Mouse (Mus musculus): ENCODE measurements around the gene Gpbar1.
"Not testable (repeated sequence)": the region's sequence is repeated elsewhere in the genome, so short reads cannot be mapped to it uniquely, and the experiment has no call there.

The Gpbar1 gene

DNA sequence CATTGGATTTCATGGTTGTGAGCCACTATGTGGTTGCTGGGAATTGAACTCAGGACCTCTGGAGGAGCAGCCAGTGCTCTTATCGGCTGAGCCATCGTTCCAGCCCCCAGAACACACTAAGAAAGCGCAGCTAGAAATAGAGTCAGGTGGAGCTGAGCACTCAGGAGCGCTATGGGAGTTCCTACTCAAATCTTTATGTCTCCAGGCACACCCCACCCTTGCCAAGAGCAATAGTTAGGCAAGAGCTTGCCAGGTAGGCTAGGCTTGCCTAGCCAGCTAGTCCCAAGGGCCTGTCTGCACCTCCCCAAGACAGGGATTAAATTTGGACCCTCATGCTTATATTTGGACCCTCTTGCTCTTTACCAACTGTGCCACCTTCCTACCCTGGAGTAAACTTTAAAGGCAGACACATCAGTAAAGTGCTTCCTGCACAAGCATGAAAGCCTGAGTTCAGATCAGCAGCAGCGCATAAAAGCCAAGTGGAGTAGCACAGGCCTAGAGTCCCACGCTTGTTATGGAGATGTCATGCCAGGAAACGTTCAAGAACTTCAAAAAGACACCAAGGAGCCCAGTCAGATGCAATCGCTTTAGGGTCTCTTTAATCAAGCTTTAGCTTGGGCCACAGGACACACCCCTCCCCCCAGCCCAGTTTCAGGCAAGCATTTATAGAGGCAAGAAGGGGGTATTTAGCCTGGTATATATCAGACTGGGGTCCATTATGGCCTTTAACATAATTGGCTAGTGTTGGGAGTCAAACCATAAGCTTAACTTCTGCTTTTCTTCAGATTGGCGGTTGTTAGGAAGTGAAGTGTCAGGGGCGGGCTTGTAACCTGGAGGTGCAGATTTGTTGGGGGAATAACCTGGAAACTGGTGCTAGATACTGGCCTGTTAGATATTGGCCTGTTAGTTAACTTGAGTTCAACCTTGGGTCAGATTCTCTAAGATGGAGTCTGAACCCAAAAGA is 29.9 kb downstream of the Gpbar1 start:
- in situ Hi-C loops (cut with MboI; ENCODE audit: unreplicated experiment in 2 of 2): no loop called here

GRCm38 (mm10) chr1:74309767-74310166 is 31.4 kb downstream of the Gpbar1 start:
- in situ Hi-C loops (cut with MboI; ENCODE audit: unreplicated experiment in 2 of 2): loop anchor here (5.0 kb wide), 4 partner anchors 53 to 102 kb away; partner anchors contain the start of genes Catip (in 2 of the 2) and Ctdsp1 (in 1 of the 2)

- in situ Hi-C loops (cut with MboI; ENCODE audit: unreplicated experiment in 2 of 2): loop anchor here (5.0 kb wide), 4 partner anchors 49 to 106 kb away; partner anchors contain the start of genes Catip (in 2 of the 2) and Ctdsp1 (in 1 of the 2)
Observed at GRCm38 (mm10) chr1:74313049-74313692, 34.8 kb downstream of the Gpbar1 start.

DNA sequence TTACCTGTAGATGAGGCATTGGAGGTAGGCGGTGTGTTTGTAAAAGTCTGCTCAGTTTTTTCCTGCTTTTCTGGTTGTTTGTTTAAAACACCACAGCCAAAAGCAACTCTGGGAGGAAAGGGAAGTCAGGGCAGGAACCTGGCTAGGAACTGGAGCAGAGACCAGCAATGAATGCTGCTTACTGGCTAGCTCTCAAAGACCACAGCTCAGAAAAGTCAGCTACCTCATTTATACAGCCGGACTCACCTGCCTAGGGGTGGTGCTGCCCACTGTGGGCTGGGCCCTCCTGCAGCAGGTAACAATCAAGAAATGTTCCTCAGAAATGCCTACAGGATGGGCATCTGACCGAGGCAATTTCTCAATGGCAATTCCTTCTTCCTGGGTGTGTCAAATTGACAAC is 36.4 kb downstream of the Gpbar1 start:
- in situ Hi-C loops (cut with MboI; ENCODE audit: unreplicated experiment in 2 of 2): loop anchor here (5.0 kb wide), 4 partner anchors 48 to 107 kb away; partner anchors contain the start of genes Catip (in 2 of the 2) and Ctdsp1 (in 1 of the 2)

DNA sequence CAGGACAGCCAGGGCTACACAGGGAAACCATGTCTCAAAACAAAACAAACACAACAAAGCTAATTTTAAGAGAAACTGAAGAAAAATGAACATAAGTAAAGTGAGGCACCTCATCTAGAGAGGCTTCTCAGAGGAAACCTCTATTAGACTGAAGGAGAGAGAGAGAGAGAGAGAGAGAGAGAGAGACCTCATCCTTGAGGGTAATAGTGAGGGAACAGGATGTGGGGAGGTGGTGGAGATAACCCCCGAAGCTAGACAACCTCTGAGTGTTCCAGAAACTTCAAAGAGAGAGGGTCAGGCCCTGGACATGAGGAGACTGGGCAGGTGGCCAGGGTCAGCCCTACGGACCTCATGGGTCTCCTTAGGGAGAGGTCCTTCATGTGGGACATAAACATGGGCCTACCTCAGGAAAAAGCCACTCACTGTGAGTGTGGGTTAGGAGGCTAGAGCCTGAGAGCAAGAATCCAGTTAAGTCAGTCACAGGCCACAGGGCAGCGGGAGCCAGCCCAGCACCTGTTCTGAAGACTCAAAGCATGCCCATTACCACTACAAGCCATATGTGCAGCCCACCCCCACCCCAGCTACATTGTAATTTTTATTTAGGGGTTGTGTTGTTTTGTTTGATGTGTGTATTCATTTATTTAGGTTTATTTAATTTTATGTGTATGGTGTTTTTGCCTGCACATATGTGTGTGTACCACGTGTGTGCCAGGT is 37.9 kb downstream of the Gpbar1 start:
- in situ Hi-C loops (cut with MboI; ENCODE audit: unreplicated experiment in 2 of 2): no loop called here

GRCm38 (mm10) chr1:74318711-74319110 is 40.4 kb downstream of the Gpbar1 start:
- in situ Hi-C loops (cut with MboI; ENCODE audit: unreplicated experiment in 2 of 2): no loop called here

GRCm38 (mm10) chr1:74321396-74321795 is 43.0 kb downstream of the Gpbar1 start:
- in situ Hi-C loops (cut with MboI; ENCODE audit: unreplicated experiment in 2 of 2): no loop called here

DNA sequence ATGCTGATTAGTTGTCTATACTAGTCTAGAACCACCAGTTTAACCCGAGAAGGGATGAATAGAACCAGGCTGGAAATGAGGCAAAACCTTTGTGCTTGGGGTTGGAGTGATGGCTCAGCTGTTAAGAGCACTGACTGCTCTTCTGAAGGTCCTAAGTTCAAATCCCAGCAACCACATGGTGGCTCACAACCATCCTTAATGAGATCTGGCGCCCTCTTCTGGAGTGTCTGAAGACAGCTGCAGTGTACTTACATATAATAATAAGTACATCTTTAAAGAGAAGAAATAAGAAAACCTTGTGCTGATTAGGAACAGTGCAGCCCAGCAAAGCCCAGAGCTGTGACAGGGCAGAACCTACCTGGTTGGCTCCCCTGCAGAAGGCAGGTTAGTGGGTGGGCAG is 48.6 kb downstream of the Gpbar1 start:
- in situ Hi-C loops (cut with MboI; ENCODE audit: unreplicated experiment in 2 of 2): not testable (repeated sequence)

All from v-Abl transformed pro-B cells (cell line).